Mouse (Mus musculus): ENCODE measurements around the gene Tmem135. TPM values are rescaled to one million over a fixed set of nuclear protein-coding genes. Genes with fewer than 3 reads are reported as not detected.

Gene Tmem135
- total and polyA plus RNA-seq, 3 experiments = 18.0 to 31.0 (median 30.0) TPM

DNA sequence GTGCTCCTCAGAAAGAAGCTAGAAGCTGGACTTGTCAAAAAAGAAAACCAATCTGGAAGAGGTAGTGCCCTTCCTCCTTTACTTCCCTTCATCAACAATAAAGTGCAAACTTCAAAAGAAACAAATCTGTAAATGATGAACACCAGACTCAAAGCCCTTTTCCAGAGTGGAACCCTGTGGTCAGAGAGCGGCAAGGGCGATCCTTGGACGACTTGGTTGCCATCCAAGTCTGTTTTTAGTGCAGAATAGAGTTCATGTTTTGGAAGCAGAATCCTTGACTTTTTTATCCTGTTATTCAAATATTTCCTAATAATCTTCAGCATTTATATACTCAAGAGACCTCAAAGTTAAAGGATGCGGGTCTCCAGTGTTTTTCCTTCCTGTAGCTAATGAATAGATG, 11.6 kb downstream of the Tmem135 start:
- dilution Hi-C loops (cut with MboI; ENCODE audit: extremely low pct_ligation_motif_present, extremely low pct_unique_long_range_greater_than_20kb, low sequenced_read_pairs) = no loop called here
- H3K4me3 ChIP-seq (replicated peaks in 1 of 3; ENCODE audit: low read depth in 2 of 3, low read length in 2 of 3, poor library complexity in 1 of 3) = no peak overlapping the region
- in situ Hi-C loops (cut with MboI; ENCODE audit: low pct_ligation_motif_present, low pct_unique_long_range_greater_than_20kb, low sequenced_read_pairs) = no loop called here
- no peak overlapping the region for H3K27ac ChIP-seq (ENCODE audit: insufficient read depth, low read depth)
- H3K27me3 ChIP-seq (replicated peaks) = no peaks in the 10 kb centered on the region
- no peak for DNase-seq (ENCODE audit: extremely low read depth)
- no peak overlapping the region for H3K4me2 ChIP-seq (ENCODE audit: insufficient read depth, low read depth, poor library complexity, severe bottlenecking)
- H3K9ac ChIP-seq (ENCODE audit: insufficient read depth, low read depth) = no peak overlapping the region
- H3K36me3 ChIP-seq (replicated peaks in 1 of 2; ENCODE audit: control insufficient read depth in 1 of 2, insufficient read depth in 1 of 2, low read length in 1 of 2) = no peaks in the 10 kb centered on the region
- H3K79me2 ChIP-seq (replicated peaks; ENCODE audit: control insufficient read depth, extremely low read depth, insufficient read depth, poor library complexity, severe bottlenecking) = no peaks in the 10 kb centered on the region
- no peaks in the 10 kb centered on the region for H3K4me1 ChIP-seq (ENCODE audit: control insufficient read depth in 1 of 2, insufficient read depth in 2 of 2)
- H3K9me3 ChIP-seq (replicated peaks; ENCODE audit: low read length) = no peaks in the 10 kb centered on the region
- no peak for TF ChIP-seq ZC3H11A (IDR thresholded peaks at IDR 0.05; ENCODE audit: low read depth, low read length)
- TF ChIP-seq MAFK (IDR thresholded peaks at IDR 0.05; ENCODE audit: insufficient replicate concordance, low read length) = no peak

DNA sequence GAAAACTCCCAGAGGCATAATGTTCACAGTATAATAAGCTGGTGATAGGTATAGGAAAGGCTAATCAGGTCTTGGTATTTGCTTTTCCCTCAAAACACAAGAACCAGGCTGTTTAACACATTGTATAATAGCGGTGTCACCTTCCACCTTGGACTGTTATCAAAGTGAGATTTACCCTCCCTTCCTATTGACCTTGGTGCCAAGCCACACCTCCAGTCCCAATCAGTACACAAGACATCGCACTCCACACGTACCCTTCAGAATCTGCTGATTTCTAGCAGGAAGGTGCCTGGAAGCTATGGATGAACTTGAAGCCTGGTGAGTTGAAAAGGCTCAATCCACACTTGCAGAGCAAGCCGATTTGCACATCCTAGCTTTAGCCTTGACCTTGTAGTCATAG, 12.2 kb downstream of the Tmem135 start:
- no peak overlapping the region for H3K9ac ChIP-seq (ENCODE audit: insufficient read depth, low read depth)
- H3K79me2 ChIP-seq (replicated peaks; ENCODE audit: control insufficient read depth, extremely low read depth, insufficient read depth, poor library complexity, severe bottlenecking) = no peaks in the 10 kb centered on the region
- no peaks in the 10 kb centered on the region for H3K4me1 ChIP-seq (ENCODE audit: control insufficient read depth in 1 of 2, insufficient read depth in 2 of 2)
- no peaks in the 10 kb centered on the region for H3K27me3 ChIP-seq (replicated peaks)
- no peaks in the 10 kb centered on the region for H3K36me3 ChIP-seq (replicated peaks in 1 of 2; ENCODE audit: control insufficient read depth in 1 of 2, insufficient read depth in 1 of 2, low read length in 1 of 2)
- H3K27ac ChIP-seq (ENCODE audit: insufficient read depth, low read depth) = no peak overlapping the region
- no peak overlapping the region for H3K4me3 ChIP-seq (replicated peaks in 1 of 3; ENCODE audit: low read depth in 2 of 3, low read length in 2 of 3, poor library complexity in 1 of 3)
- no peak overlapping the region for H3K4me2 ChIP-seq (ENCODE audit: insufficient read depth, low read depth, poor library complexity, severe bottlenecking)
- no peak for TF ChIP-seq SIN3A (IDR thresholded peaks at IDR 0.05; ENCODE audit: low read length)
- TF ChIP-seq ZNF384 (IDR thresholded peaks at IDR 0.05; ENCODE audit: low read depth, low read length) = no peak
- TF ChIP-seq NRF1 (IDR thresholded peaks at IDR 0.05; ENCODE audit: low read depth, low read length) = no peak
- no peak for TF ChIP-seq IRF4 (IDR thresholded peaks at IDR 0.05; ENCODE audit: low read depth, low read length)
- TF ChIP-seq PAX5 (IDR thresholded peaks at IDR 0.05; ENCODE audit: low read length) = no peak
- no peak for TF ChIP-seq BHLHE40 (IDR thresholded peaks at IDR 0.05; ENCODE audit: low read depth, low read length)
- no peak for TF ChIP-seq CTCF (conservative IDR thresholded peaks at IDR 0.05 in 1 of 2, IDR thresholded peaks at IDR 0.05 in 1 of 2; ENCODE audit: low read depth in 2 of 2, low read length in 2 of 2)
- no peak for TF ChIP-seq ZKSCAN1 (IDR thresholded peaks at IDR 0.05; ENCODE audit: borderline replicate concordance, low read depth, low read length)
- no peak for DNase-seq (ENCODE audit: extremely low read depth)
- dilution Hi-C loops (cut with MboI; ENCODE audit: extremely low pct_ligation_motif_present, extremely low pct_unique_long_range_greater_than_20kb, low sequenced_read_pairs) (no loop called here), in situ Hi-C loops (cut with MboI; ENCODE audit: low pct_ligation_motif_present, low pct_unique_long_range_greater_than_20kb, low sequenced_read_pairs) (no loop called here)
- no peaks in the 10 kb centered on the region for H3K9me3 ChIP-seq (replicated peaks; ENCODE audit: low read length)

DNA sequence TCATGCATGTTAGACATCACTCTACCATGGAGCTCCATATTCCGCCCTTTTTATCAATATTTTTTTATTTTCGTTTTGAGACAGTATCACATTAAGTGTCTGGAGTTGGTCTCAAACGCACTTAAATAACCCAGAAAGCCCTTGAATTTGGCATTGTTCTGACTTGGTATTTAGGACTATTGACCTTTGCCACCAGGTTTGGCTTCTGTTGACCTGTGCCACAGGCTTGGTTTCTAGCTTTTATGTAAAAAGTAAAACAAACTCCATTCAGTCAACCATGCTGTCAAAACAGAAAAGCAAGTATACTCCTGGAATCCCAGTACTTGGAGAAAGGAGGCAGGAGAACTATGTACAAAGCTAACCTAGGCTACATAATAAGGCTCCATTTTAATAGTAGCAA, 12.7 kb downstream of the Tmem135 start:
- dilution Hi-C loops (cut with MboI; ENCODE audit: extremely low pct_ligation_motif_present, extremely low pct_unique_long_range_greater_than_20kb, low sequenced_read_pairs) = no loop called here
- H3K36me3 ChIP-seq (replicated peaks in 1 of 2; ENCODE audit: control insufficient read depth in 1 of 2, insufficient read depth in 1 of 2, low read length in 1 of 2) = no peaks in the 10 kb centered on the region
- TF ChIP-seq USF2 (conservative IDR thresholded peaks at IDR 0.05; ENCODE audit: low read depth, low read length) (no peak), CHD1 (IDR thresholded peaks at IDR 0.05; ENCODE audit: low read depth, low read length) (no peak)
- no peaks in the 10 kb centered on the region for H3K79me2 ChIP-seq (replicated peaks; ENCODE audit: control insufficient read depth, extremely low read depth, insufficient read depth, poor library complexity, severe bottlenecking)
- no peaks in the 10 kb centered on the region for H3K4me1 ChIP-seq (ENCODE audit: control insufficient read depth in 1 of 2, insufficient read depth in 2 of 2)
- H3K27me3 ChIP-seq (replicated peaks) = no peaks in the 10 kb centered on the region
- no peak for DNase-seq (ENCODE audit: extremely low read depth)
- H3K27ac ChIP-seq (ENCODE audit: insufficient read depth, low read depth) = no peak overlapping the region
- in situ Hi-C loops (cut with MboI; ENCODE audit: low pct_ligation_motif_present, low pct_unique_long_range_greater_than_20kb, low sequenced_read_pairs) = no loop called here
- H3K9ac ChIP-seq (ENCODE audit: insufficient read depth, low read depth) = no peak overlapping the region
- H3K9me3 ChIP-seq (replicated peaks; ENCODE audit: low read length) = no peaks in the 10 kb centered on the region
- no peak overlapping the region for H3K4me3 ChIP-seq (replicated peaks in 1 of 3; ENCODE audit: low read depth in 2 of 3, low read length in 2 of 3, poor library complexity in 1 of 3)
- no peak overlapping the region for H3K4me2 ChIP-seq (ENCODE audit: insufficient read depth, low read depth, poor library complexity, severe bottlenecking)

All from CH12.LX (cell line).